9 mouse cellular contexts compared by ENCODE assay signal in genomic region chr8:71629096-71629697, GRCm38 (mm10). TPM values are rescaled to one million over a fixed set of nuclear protein-coding genes. Genes with fewer than 3 reads are reported as not detected.
DNase-seq lines count a peak whose midpoint lies in the region; ATAC-seq and TF ChIP-seq lines count a peak whose summit lies in the region.
"Had no signal": no experiment of that assay in that cellular context is flagged by ENCODE, and none has a peak within 500 bp of the region (broad histone marks: within the 10 kb centered on the region; RNA-seq: fewer than 3 reads in every experiment).

No protein-coding gene starts in this region.

- no peak for TF ChIP-seq CTCF in bone marrow macrophage, adult 2 months (IDR thresholded peaks at IDR 0.05; ENCODE audit: low read depth, low read length)
- 0 out of 2 replicates have a peak, but pooled peaks have one; percentile 37 for TF ChIP-seq CTCF in embryonic fibroblast, embryonic 13.5 days (IDR thresholded peaks at IDR 0.05; ENCODE audit: borderline replicate concordance, insufficient read depth, low read length)

- peaks cover 48% of the 10 kb centered on the region for H3K27me3 ChIP-seq in heart, embryonic 10.5 days (ENCODE audit: insufficient read depth, poor library complexity, severe bottlenecking)
- peaks cover 36% of the 10 kb centered on the region for H3K27me3 ChIP-seq in kidney, embryonic 15.5 days
- H3K27me3 ChIP-seq: CH12.LX had no signal

- under 1% methylated on average over 55 of the region's 55 CpGs for WGBS in heart, embryonic 10.5 days
- WGBS in kidney, embryonic 15.5 days = under 1% methylated on average over 55 of the region's 55 CpGs

- peaks cover 66% of the 10 kb centered on the region for H3K4me1 ChIP-seq in bone marrow macrophage, adult 2 months (ENCODE audit: control insufficient read depth, insufficient read depth, low read length)
- H3K4me1 ChIP-seq in embryonic fibroblast, embryonic 13.5 days (ENCODE audit: control insufficient read depth, insufficient read depth, low read length) = 0 out of 2 replicates have a peak, but pooled peaks cover 2% of the 10 kb centered on the region
- peaks cover 40% of the 10 kb centered on the region for H3K4me1 ChIP-seq in heart, embryonic 10.5 days
- H3K4me1 ChIP-seq in kidney, embryonic 15.5 days = peaks cover 42% of the 10 kb centered on the region

- TF ChIP-seq POLR2A in bone marrow macrophage, adult 2 months (IDR thresholded peaks at IDR 0.05; ENCODE audit: borderline replicate concordance, low read depth, low read length) = 0 out of 2 replicates have a peak, but pooled peaks have one; percentile 49
- TF ChIP-seq POLR2A in embryonic fibroblast, embryonic 13.5 days (IDR thresholded peaks at IDR 0.05; ENCODE audit: low read depth, low read length) = peak; percentile 80

- H3K9me3 ChIP-seq in heart, embryonic 10.5 days = peaks cover 12% of the 10 kb centered on the region
- H3K9me3 ChIP-seq in kidney, embryonic 15.5 days (replicated peaks) = peaks cover 7% of the 10 kb centered on the region; the same call in 1 of the 2 replicates

- H3K4me3 ChIP-seq in bone marrow macrophage, adult 2 months (ENCODE audit: insufficient read depth, low read length) = peak overlapping the region; percentile 60
- H3K4me3 ChIP-seq in embryonic fibroblast, embryonic 13.5 days (ENCODE audit: insufficient read depth, low read length) = peak overlapping the region; percentile 26
- peak overlapping the region; percentile 64 for H3K4me3 ChIP-seq in heart, embryonic 10.5 days
- H3K4me3 ChIP-seq in kidney, embryonic 15.5 days (replicated peaks) = peak overlapping the region; percentile 54

- peak; percentile 87 for ATAC-seq in kidney, embryonic 15.5 days (replicated peaks; ENCODE audit: low FRiP score)
- ATAC-seq in monocyte, adult 5-6 weeks (replicated peaks; ENCODE audit: insufficient number of reproducible peaks, low FRiP score, low TSS enrichment, poor library complexity, severe bottlenecking) = peak; percentile 65

- DNase-seq in 3134 (ENCODE audit: extremely low read depth, insufficient read length, low spot score) (peak; percentile 97), liver (peak; percentile 91)
- DNase-seq in heart, embryonic 10.5 days (ENCODE audit: low spot score) = peak; percentile 97
- DNase-seq in spleen, postnatal 4 days (ENCODE audit: low spot score in 2 of 2) = peak; percentile 91 to 96

- H3K36me3 ChIP-seq in heart, embryonic 10.5 days = peaks cover 17% of the 10 kb centered on the region
- peaks cover 27% of the 10 kb centered on the region for H3K36me3 ChIP-seq in kidney, embryonic 15.5 days

- H3K4me2 ChIP-seq in kidney, embryonic 15.5 days = peak overlapping the region; percentile 88

- H3K27ac ChIP-seq in bone marrow macrophage, adult 2 months (ENCODE audit: insufficient read depth, low read depth, low read length) = peak overlapping the region; percentile 68
- no peak overlapping the region; the same call in 1 of the 2 replicates for H3K27ac ChIP-seq in embryonic fibroblast, embryonic 13.5 days (ENCODE audit: insufficient read depth, low read length)
- H3K27ac ChIP-seq in heart, embryonic 10.5 days = peak overlapping the region; percentile 87
- H3K27ac ChIP-seq in kidney, embryonic 15.5 days = peak overlapping the region; percentile 65

- H3K9ac ChIP-seq in kidney, embryonic 15.5 days = peak overlapping the region; percentile 48

RNA-seq across cellular contexts. Expression of gene Colgalt1, which starts 18.4 kb away (rescaled TPM):
- polyA plus RNA-seq in bone marrow macrophage, adult 2 months (2012; ENCODE audit: insufficient read depth, insufficient read length, missing spikeins) = 111 and 113 TPM in 2 replicates
- polyA plus RNA-seq in embryonic fibroblast, embryonic 13.5 days (2011; ENCODE audit: insufficient read length, low read depth, missing spikeins) = 147 and 163 TPM in 2 replicates
- polyA plus RNA-seq in heart, embryonic 10.5 days (2016; fragmentation: Nextera tagmentation; extraction: Ambion mirVana) = 54.4 and 60.5 TPM in 2 replicates
- 67.7 and 78.0 TPM in 2 replicates for polyA plus RNA-seq in kidney, embryonic 15.5 days (2015; fragmentation: Nextera tagmentation; extraction: Ambion mirVana)
- total RNA-seq in monocyte, adult 5-6 weeks (2017) = 39.9 to 78.4 TPM (median 65.4 TPM) in 3 replicates

RNA-seq across cellular contexts. Expression of gene Fam129c, which starts 31.7 kb away (rescaled TPM):
- polyA plus RNA-seq in bone marrow macrophage, adult 2 months (2012; ENCODE audit: insufficient read depth, insufficient read length, missing spikeins) = 2.5 and 2.7 TPM in 2 replicates
- polyA plus RNA-seq in embryonic fibroblast, embryonic 13.5 days (2011; ENCODE audit: insufficient read length, low read depth, missing spikeins) = 1.8 and 3.0 TPM in 2 replicates
- 1.6 and 3.6 TPM in 2 replicates for polyA plus RNA-seq in heart, embryonic 10.5 days (2016; fragmentation: Nextera tagmentation; extraction: Ambion mirVana)
- 4.7 and 5.6 TPM in 2 replicates for polyA plus RNA-seq in kidney, embryonic 15.5 days (2015; fragmentation: Nextera tagmentation; extraction: Ambion mirVana)
- total RNA-seq in monocyte, adult 5-6 weeks (2017) = 6.3 to 12.8 TPM (median 6.9 TPM) in 3 replicates

RNA-seq across cellular contexts. Expression of gene Pgls, which starts 37.2 kb away (rescaled TPM):
- polyA plus RNA-seq in bone marrow macrophage, adult 2 months (2012; ENCODE audit: insufficient read depth, insufficient read length, missing spikeins) = 83.5 and 88.9 TPM in 2 replicates
- 86.0 and 99.4 TPM in 2 replicates for polyA plus RNA-seq in embryonic fibroblast, embryonic 13.5 days (2011; ENCODE audit: insufficient read length, low read depth, missing spikeins)
- polyA plus RNA-seq in heart, embryonic 10.5 days (2016; fragmentation: Nextera tagmentation; extraction: Ambion mirVana) = 195 and 228 TPM in 2 replicates
- polyA plus RNA-seq in kidney, embryonic 15.5 days (2015; fragmentation: Nextera tagmentation; extraction: Ambion mirVana) = 232 and 247 TPM in 2 replicates
- 31.2 to 49.8 TPM (median 36.8 TPM) in 3 replicates for total RNA-seq in monocyte, adult 5-6 weeks (2017)

RNA-seq across cellular contexts. Expression of gene Unc13a, which starts 42.4 kb away (rescaled TPM):
- polyA plus RNA-seq in bone marrow macrophage, adult 2 months (2012; ENCODE audit: insufficient read depth, insufficient read length, missing spikeins) = 1.0 and 1.3 TPM in 2 replicates
- 1.9 and 2.6 TPM in 2 replicates for polyA plus RNA-seq in embryonic fibroblast, embryonic 13.5 days (2011; ENCODE audit: insufficient read length, low read depth, missing spikeins)
- 0.31 and 0.48 TPM in 2 replicates for polyA plus RNA-seq in heart, embryonic 10.5 days (2016; fragmentation: Nextera tagmentation; extraction: Ambion mirVana)
- 0.80 and 1.2 TPM in 2 replicates for polyA plus RNA-seq in kidney, embryonic 15.5 days (2015; fragmentation: Nextera tagmentation; extraction: Ambion mirVana)
- 0.21 to 0.97 TPM (median 0.29 TPM) in 3 replicates for total RNA-seq in monocyte, adult 5-6 weeks (2017)

RNA-seq across cellular contexts. Expression of gene Jak3, which starts 46.9 kb away (rescaled TPM):
- polyA plus RNA-seq in bone marrow macrophage, adult 2 months (2012; ENCODE audit: insufficient read depth, insufficient read length, missing spikeins) = 15.6 and 15.7 TPM in 2 replicates
- polyA plus RNA-seq in embryonic fibroblast, embryonic 13.5 days (2011; ENCODE audit: insufficient read length, low read depth, missing spikeins) = 5.0 and 6.1 TPM in 2 replicates
- polyA plus RNA-seq in heart, embryonic 10.5 days (2016; fragmentation: Nextera tagmentation; extraction: Ambion mirVana) = 6.7 and 9.7 TPM in 2 replicates
- polyA plus RNA-seq in kidney, embryonic 15.5 days (2015; fragmentation: Nextera tagmentation; extraction: Ambion mirVana) = 6.3 and 7.2 TPM in 2 replicates
- total RNA-seq in monocyte, adult 5-6 weeks (2017) = 7.1 to 25.6 TPM (median 11.2 TPM) in 3 replicates
